Mouse (Mus musculus): ENCODE data around the gene Shpk. TPM values are rescaled to one million over a fixed set of nuclear protein-coding genes. Genes with fewer than 3 reads are reported as not detected.

Gene Shpk
- polyA plus RNA-seq, 1 experiment = 14.8 TPM

- Histone ChIP-seq H3K4me3 (ENCODE audit: low read depth, low read length) (no peak overlapping the region), H3K36me3 (ENCODE audit: control insufficient read depth, insufficient read depth, low read length) (no peaks in the 10 kb centered on the region), H3K4me1 (ENCODE audit: control insufficient read depth, insufficient read depth, insufficient read length, low read length) (no peaks in the 10 kb centered on the region), H3K27ac (ENCODE audit: insufficient read depth, low read depth, low read length) (no peak overlapping the region), H3K27me3 (ENCODE audit: control insufficient read depth, insufficient read depth, low read length) (no peaks in the 10 kb centered on the region)
- TF ChIP-seq CTCF (IDR thresholded peaks at IDR 0.05; ENCODE audit: extremely low read depth, insufficient read length, insufficient replicate concordance, low read depth, low read length) (no peak), POLR2A (IDR thresholded peaks at IDR 0.05; ENCODE audit: low read depth, low read length) (no peak)
- WGBS = 40% methylated on average over 2 of the region's 2 CpGs
These were observed 33.3 kb downstream of the Shpk start for GRCm38 (mm10) chr11:73232513-73232912.

- TF ChIP-seq CTCF (IDR thresholded peaks at IDR 0.05; ENCODE audit: extremely low read depth, insufficient read length, insufficient replicate concordance, low read depth, low read length) (no peak), POLR2A (IDR thresholded peaks at IDR 0.05; ENCODE audit: low read depth, low read length) (no peak)
- 82% methylated on average over 5 of the region's 5 CpGs for WGBS
- no peaks in the 10 kb centered on the region for H3K27me3 ChIP-seq (ENCODE audit: control insufficient read depth, insufficient read depth, low read length)
- no peak within 1 kb of the TSS for H3K27ac ChIP-seq (ENCODE audit: insufficient read depth, low read depth, low read length)
- no peak within 1 kb of the TSS for H3K4me3 ChIP-seq (ENCODE audit: low read depth, low read length)
- no peaks in the 10 kb centered on the region for H3K36me3 ChIP-seq (ENCODE audit: control insufficient read depth, insufficient read depth, low read length)
- no peaks in the 10 kb centered on the region for H3K4me1 ChIP-seq (ENCODE audit: control insufficient read depth, insufficient read depth, insufficient read length, low read length)
These were observed 34.7 kb downstream of the Shpk start, which contains the start of gene Trpv1 for GRCm38 (mm10) chr11:73233992-73234391. Trpv1 (plus strand) TSS chr11:73234292.

GRCm38 (mm10) chr11:73235990-73236701 is 36.9 kb downstream of the Shpk start:
- TF ChIP-seq CTCF (IDR thresholded peaks at IDR 0.05; ENCODE audit: extremely low read depth, insufficient read length, insufficient replicate concordance, low read depth, low read length) = no peak
- TF ChIP-seq POLR2A (IDR thresholded peaks at IDR 0.05; ENCODE audit: low read depth, low read length) = no peak
- no peak overlapping the region for H3K4me3 ChIP-seq (ENCODE audit: low read depth, low read length)
- H3K36me3 ChIP-seq (ENCODE audit: control insufficient read depth, insufficient read depth, low read length) = no peaks in the 10 kb centered on the region
- H3K27ac ChIP-seq (ENCODE audit: insufficient read depth, low read depth, low read length) = no peak overlapping the region
- no peaks in the 10 kb centered on the region for H3K27me3 ChIP-seq (ENCODE audit: control insufficient read depth, insufficient read depth, low read length)
- 36% methylated on average over 5 of the region's 5 CpGs for WGBS
- H3K4me1 ChIP-seq (ENCODE audit: control insufficient read depth, insufficient read depth, insufficient read length, low read length) = peaks cover 8% of the 10 kb centered on the region; the same call in 1 of the 2 replicates

GRCm38 (mm10) chr11:73236731-73237130 is 37.5 kb downstream of the Shpk start:
- TF ChIP-seq CTCF (IDR thresholded peaks at IDR 0.05; ENCODE audit: extremely low read depth, insufficient read length, insufficient replicate concordance, low read depth, low read length) = no peak
- TF ChIP-seq POLR2A (IDR thresholded peaks at IDR 0.05; ENCODE audit: low read depth, low read length) = no peak
- WGBS = 65% methylated on average over 3 of the region's 3 CpGs
- Histone ChIP-seq H3K36me3 (ENCODE audit: control insufficient read depth, insufficient read depth, low read length) (no peaks in the 10 kb centered on the region), H3K4me1 (ENCODE audit: control insufficient read depth, insufficient read depth, insufficient read length, low read length) (peaks cover 13% of the 10 kb centered on the region), H3K27me3 (ENCODE audit: control insufficient read depth, insufficient read depth, low read length) (no peaks in the 10 kb centered on the region), H3K4me3 (ENCODE audit: low read depth, low read length) (no peak overlapping the region), H3K27ac (ENCODE audit: insufficient read depth, low read depth, low read length) (no peak overlapping the region)

GRCm38 (mm10) chr11:73242199-73242598 is 42.9 kb downstream of the Shpk start:
- 28% methylated on average over 6 of the region's 6 CpGs for WGBS
- TF ChIP-seq POLR2A (IDR thresholded peaks at IDR 0.05; ENCODE audit: low read depth, low read length) = no peak
- Histone ChIP-seq H3K4me1 (ENCODE audit: control insufficient read depth, insufficient read depth, insufficient read length, low read length) (peaks cover 26% of the 10 kb centered on the region), H3K27me3 (ENCODE audit: control insufficient read depth, insufficient read depth, low read length) (no peaks in the 10 kb centered on the region), H3K36me3 (ENCODE audit: control insufficient read depth, insufficient read depth, low read length) (no peaks in the 10 kb centered on the region), H3K4me3 (ENCODE audit: low read depth, low read length) (no peak overlapping the region), H3K27ac (ENCODE audit: insufficient read depth, low read depth, low read length) (peak overlapping the region; percentile 84)

GRCm38 (mm10) chr11:73242777-73243176 is 43.5 kb downstream of the Shpk start:
- no peak for TF ChIP-seq POLR2A (IDR thresholded peaks at IDR 0.05; ENCODE audit: low read depth, low read length)
- TF ChIP-seq CTCF (IDR thresholded peaks at IDR 0.05; ENCODE audit: extremely low read depth, insufficient read length, insufficient replicate concordance, low read depth, low read length) = no peak
- Histone ChIP-seq H3K27ac (ENCODE audit: insufficient read depth, low read depth, low read length) (peak overlapping the region; percentile 84), H3K27me3 (ENCODE audit: control insufficient read depth, insufficient read depth, low read length) (no peaks in the 10 kb centered on the region), H3K4me1 (ENCODE audit: control insufficient read depth, insufficient read depth, insufficient read length, low read length) (peaks cover 26% of the 10 kb centered on the region), H3K36me3 (ENCODE audit: control insufficient read depth, insufficient read depth, low read length) (no peaks in the 10 kb centered on the region), H3K4me3 (ENCODE audit: low read depth, low read length) (no peak overlapping the region)
- WGBS = 61% methylated on average over 4 of the region's 4 CpGs

GRCm38 (mm10) chr11:73257362-73257945 is 58.2 kb downstream of the Shpk start:
- no peaks in the 10 kb centered on the region for H3K27me3 ChIP-seq (ENCODE audit: control insufficient read depth, insufficient read depth, low read length)
- no peak for TF ChIP-seq POLR2A (IDR thresholded peaks at IDR 0.05; ENCODE audit: low read depth, low read length)
- TF ChIP-seq CTCF (IDR thresholded peaks at IDR 0.05; ENCODE audit: extremely low read depth, insufficient read length, insufficient replicate concordance, low read depth, low read length) = no peak
- no peak overlapping the region for H3K4me3 ChIP-seq (ENCODE audit: low read depth, low read length)
- 41% methylated on average over 4 of the region's 4 CpGs for WGBS
- no peaks in the 10 kb centered on the region for H3K36me3 ChIP-seq (ENCODE audit: control insufficient read depth, insufficient read depth, low read length)
- no peak overlapping the region for H3K27ac ChIP-seq (ENCODE audit: insufficient read depth, low read depth, low read length)
- peaks cover 5% of the 10 kb centered on the region; the same call in 1 of the 2 replicates for H3K4me1 ChIP-seq (ENCODE audit: control insufficient read depth, insufficient read depth, insufficient read length, low read length)
